Mouse (Mus musculus) CH12.LX (cell line): ENCODE results near the gene Slc25a34. TPM values are rescaled to one million over a fixed set of nuclear protein-coding genes. Genes with fewer than 3 reads are reported as not detected.

ENCODE experiments used
- DNase-seq: peaks from one replicate; pipeline ENCODE4 v3.0.0-alpha.2; 2013; ENCODE audit errors: extremely low read depth
- H3K27ac ChIP-seq: 2 replicates; pipeline ENCODE4 v1.5.1; 2012; ENCODE audit warnings: low read depth, mild to moderate bottlenecking, control low read depth, moderate library complexity; ENCODE audit not compliant: insufficient read depth
- H3K27me3 ChIP-seq: replicated peaks from 2 replicates; pipeline ENCODE3; 2012; ENCODE audit warnings: inconsistent platforms
- H3K36me3 ChIP-seq, 2 experiments: replicated peaks in 1 of 2; 2 replicates each; pipeline versions ENCODE3 to v1.6.1; 2012; ENCODE audit warnings: inconsistent platforms in 1 of 2, low read length in 1 of 2, mild to moderate bottlenecking in 1 of 2, mixed read lengths in 1 of 2, moderate library complexity in 1 of 2; ENCODE audit not compliant: control insufficient read depth in 1 of 2, insufficient read depth in 1 of 2
- H3K4me1 ChIP-seq, 2 experiments: 2 replicates each; pipeline ENCODE4 v1.6.1; 2012; ENCODE audit warnings: inconsistent platforms in 1 of 2, moderate library complexity in 1 of 2; ENCODE audit not compliant: insufficient read depth in 2 of 2, control insufficient read depth in 1 of 2
- H3K4me2 ChIP-seq: 2 replicates; pipeline ENCODE4 v1.6.1; 2012; ENCODE audit warnings: low read depth, mild to moderate bottlenecking, control low read depth; ENCODE audit not compliant: poor library complexity, insufficient read depth, severe bottlenecking
- H3K4me3 ChIP-seq, 3 experiments: fragments of 150-350 bp in 1 of 3; sonication (generic) in 1 of 3; replicated peaks in 1 of 3; 2 replicates each; pipeline versions ENCODE3 to v1.5.1; 2011 to 2012; ENCODE audit warnings: low read depth in 2 of 3, low read length in 2 of 3, mild to moderate bottlenecking in 2 of 3, moderate library complexity in 2 of 3, control low read depth in 1 of 3, improper control_type of control experiment in 1 of 3, inconsistent platforms in 1 of 3, mixed read lengths in 1 of 3; ENCODE audit not compliant: poor library complexity in 1 of 3
- H3K79me2 ChIP-seq: replicated peaks from 2 replicates; pipeline ENCODE4 v1.6.1; 2012; ENCODE audit warnings: mild to moderate bottlenecking, moderate library complexity; ENCODE audit not compliant: control insufficient read depth, poor library complexity, insufficient read depth, severe bottlenecking; ENCODE audit errors: extremely low read depth
- H3K9ac ChIP-seq: 2 replicates; pipeline ENCODE4 v1.6.1; 2012; ENCODE audit warnings: low read depth, mild to moderate bottlenecking, control low read depth, moderate library complexity; ENCODE audit not compliant: insufficient read depth
- H3K9me3 ChIP-seq: replicated peaks from 2 replicates; pipeline ENCODE3; 2012; ENCODE audit warnings: low read length, inconsistent platforms, mixed read lengths
- BHLHE40 ChIP-seq: IDR thresholded peaks from 2 replicates; pipeline ENCODE4 v1.6.1; 2011; ENCODE audit warnings: mild to moderate bottlenecking, low read depth, low read length, improper control_type of control experiment
- CHD2 ChIP-seq: IDR thresholded peaks from 2 replicates; pipeline ENCODE4 v1.6.1; 2011; ENCODE audit warnings: low read length, improper control_type of control experiment
- CTCF ChIP-seq, 2 experiments: IDR thresholded peaks in 1 of 2; conservative IDR thresholded peaks in 1 of 2; 2 replicates each; pipeline ENCODE4 v1.5.1; 2011 to 2012; ENCODE audit warnings: low read depth in 2 of 2, low read length in 2 of 2, improper control_type of control experiment in 1 of 2, inconsistent platforms in 1 of 2, mild to moderate bottlenecking in 1 of 2, moderate library complexity in 1 of 2
- E2F4 ChIP-seq: IDR thresholded peaks from 2 replicates; pipeline ENCODE4 v1.6.1; 2011; ENCODE audit warnings: low read depth, low read length, improper control_type of control experiment; ENCODE audit not compliant: insufficient replicate concordance
- EP300 ChIP-seq: IDR thresholded peaks from 2 replicates; pipeline ENCODE4 v1.6.1; 2011; ENCODE audit warnings: low read length, improper control_type of control experiment
- IRF4 ChIP-seq: IDR thresholded peaks from 2 replicates; pipeline ENCODE4 v1.6.1; 2014; ENCODE audit warnings: low read depth, mild to moderate bottlenecking, inconsistent platforms, low read length, improper control_type of control experiment
- JUND ChIP-seq: conservative IDR thresholded peaks from 2 replicates; pipeline ENCODE4 v1.6.1; 2011; ENCODE audit warnings: low read depth, low read length, improper control_type of control experiment
- MAFK ChIP-seq: IDR thresholded peaks from 2 replicates; pipeline ENCODE4 v1.6.1; 2011; ENCODE audit warnings: low read length, improper control_type of control experiment; ENCODE audit not compliant: insufficient replicate concordance
- MAZ ChIP-seq: IDR thresholded peaks from 2 replicates; pipeline ENCODE4 v1.6.1; 2012; ENCODE audit warnings: low read depth, mild to moderate bottlenecking, inconsistent platforms, low read length, improper control_type of control experiment, moderate library complexity
- MEF2A ChIP-seq: IDR thresholded peaks from 2 replicates; pipeline ENCODE4 v1.6.1; 2014; ENCODE audit warnings: low read depth, mild to moderate bottlenecking, inconsistent platforms, low read length, improper control_type of control experiment, borderline replicate concordance
- MXI1 ChIP-seq: IDR thresholded peaks from 2 replicates; pipeline ENCODE4 v1.6.1; 2011; ENCODE audit warnings: mild to moderate bottlenecking, low read depth, low read length, improper control_type of control experiment
- MYC ChIP-seq: IDR thresholded peaks from 2 replicates; pipeline ENCODE4 v1.6.1; 2011; ENCODE audit warnings: low read depth, mild to moderate bottlenecking, improper control_type of control experiment, low read length
- PAX5 ChIP-seq: IDR thresholded peaks from 2 replicates; pipeline ENCODE4 v1.6.1; 2012; ENCODE audit warnings: low read length, inconsistent platforms, mixed read lengths
- POLR2AphosphoS2 ChIP-seq: IDR thresholded peaks from 2 replicates; pipeline ENCODE4 v1.6.1; 2011; ENCODE audit warnings: low read depth, low read length, improper control_type of control experiment
- RAD21 ChIP-seq: IDR thresholded peaks from 2 replicates; pipeline ENCODE4 v1.6.1; 2011; ENCODE audit warnings: low read depth, mild to moderate bottlenecking, low read length, improper control_type of control experiment, moderate library complexity
- RCOR1 ChIP-seq: conservative IDR thresholded peaks from 2 replicates; pipeline ENCODE4 v1.6.1; 2012; ENCODE audit warnings: low read depth, mild to moderate bottlenecking, inconsistent platforms, low read length, improper control_type of control experiment
- SMC3 ChIP-seq: IDR thresholded peaks from 2 replicates; pipeline ENCODE4 v1.6.1; 2011; ENCODE audit warnings: low read depth, low read length, improper control_type of control experiment
- TBP ChIP-seq: conservative IDR thresholded peaks from 2 replicates; pipeline ENCODE4 v1.6.1; 2011; ENCODE audit warnings: low read depth, low read length, improper control_type of control experiment
- UBTF ChIP-seq: IDR thresholded peaks from 2 replicates; pipeline ENCODE4 v1.6.1; 2012; ENCODE audit warnings: low read depth, mild to moderate bottlenecking, inconsistent platforms, low read length, improper control_type of control experiment, moderate library complexity
- USF1 ChIP-seq: IDR thresholded peaks from 2 replicates; pipeline ENCODE4 v1.6.1; 2014; ENCODE audit warnings: low read depth, mild to moderate bottlenecking, inconsistent platforms, low read length, improper control_type of control experiment
- ZC3H11A ChIP-seq: IDR thresholded peaks from 2 replicates; pipeline ENCODE4 v1.6.1; 2012; ENCODE audit warnings: low read depth, mild to moderate bottlenecking, inconsistent platforms, low read length, improper control_type of control experiment
- ZKSCAN1 ChIP-seq: IDR thresholded peaks from 2 replicates; pipeline ENCODE4 v1.6.1; 2012; ENCODE audit warnings: low read depth, inconsistent platforms, low read length, improper control_type of control experiment, borderline replicate concordance
- ZMIZ1 ChIP-seq: IDR thresholded peaks from 2 replicates; pipeline ENCODE4 v1.6.1; 2012; ENCODE audit warnings: low read depth, mild to moderate bottlenecking, inconsistent platforms, low read length, improper control_type of control experiment
- dilution Hi-C: fragments of 300-500 bp; cut with MboI; formaldehyde crosslinking; loops from 2 replicates; pipeline ENCODE4 v1.14.3; 2020; ENCODE audit warnings: low sequenced_read_pairs; ENCODE audit not compliant: extremely low pct_unique_long_range_greater_than_20kb, extremely low pct_ligation_motif_present
- in situ Hi-C: fragments of 300-500 bp; cut with MboI; formaldehyde crosslinking; loops from 3 replicates; pipeline ENCODE4 v1.14.3; 2019; ENCODE audit warnings: low sequenced_read_pairs, low pct_ligation_motif_present, low pct_unique_long_range_greater_than_20kb, mixed read lengths
- polyA plus RNA-seq: library from polyadenylated mRNA; unstranded; fragments of >175 nt; gene quantifications from 2 replicates; pipeline ENCODE4 v1.2.1, GENCODE M21; 2012; ENCODE audit warnings: low read depth; ENCODE audit not compliant: insufficient read length
- total RNA-seq, 2 experiments: library from RNA; depleted of rRNA; stranded (reverse); fragments of 300-350 nt in 1 of 2; fragments of >200 nt in 1 of 2; gene quantifications; 2 replicates each; pipeline ENCODE4 v1.2.3; 2012 to 2014

Slc25a34 gene
- total and polyA plus RNA-seq, 3 experiments = 0.23 to 1.7 (median 0.64) TPM

GRCm38 (mm10) chr4:141651944-141652343 is 28.3 kb upstream of the Slc25a34 start:
- no peaks in the 10 kb centered on the region for H3K9me3 ChIP-seq
- DNase-seq = no peak
- no peak overlapping the region for H3K9ac ChIP-seq
- no peak overlapping the region for H3K4me3 ChIP-seq
- H3K4me1 ChIP-seq = peaks cover 4 to 48% of the 10 kb centered on the region in 2 experiments; a peak in 3 of 4 replicates
- no peak overlapping the region for H3K4me2 ChIP-seq
- no peak overlapping the region for H3K27ac ChIP-seq
- TF ChIP-seq MAFK = no peak
- TF ChIP-seq RAD21 = no peak
- no peak for TF ChIP-seq MEF2A
- no peak for TF ChIP-seq TBP
- TF ChIP-seq IRF4 = no peak
- TF ChIP-seq POLR2AphosphoS2 = no peak
- TF ChIP-seq ZC3H11A = no peak
- TF ChIP-seq ZKSCAN1 = no peak
- no peak for TF ChIP-seq RCOR1
- TF ChIP-seq PAX5 = no peak
- no peak for TF ChIP-seq MYC
- H3K79me2 ChIP-seq = peaks cover 6% of the 10 kb centered on the region; the same call in 1 of the 2 replicates
- in situ Hi-C loops (no loop called here), dilution Hi-C loops (no loop called here)
- peaks cover 19 to 69% of the 10 kb centered on the region in 2 experiments for H3K36me3 ChIP-seq
- H3K27me3 ChIP-seq = no peaks in the 10 kb centered on the region

- no peaks in the 10 kb centered on the region for H3K9me3 ChIP-seq
- H3K9ac ChIP-seq = no peak overlapping the region
- H3K36me3 ChIP-seq = peaks cover 19 to 72% of the 10 kb centered on the region in 2 experiments
- dilution Hi-C loops (no loop called here), in situ Hi-C loops (no loop called here)
- peaks cover 6% of the 10 kb centered on the region; the same call in 1 of the 2 replicates for H3K79me2 ChIP-seq
- no peak overlapping the region for H3K27ac ChIP-seq
- no peaks in the 10 kb centered on the region for H3K27me3 ChIP-seq
- H3K4me1 ChIP-seq = peaks cover 2 to 43% of the 10 kb centered on the region in 2 experiments; a peak in 3 of 4 replicates
- DNase-seq = no peak
- no peak overlapping the region for H3K4me3 ChIP-seq
- no peak overlapping the region for H3K4me2 ChIP-seq
- TF ChIP-seq CHD2 (no peak), JUND (no peak), UBTF (no peak), SMC3 (no peak), POLR2AphosphoS2 (no peak), ZMIZ1 (no peak), MAFK (no peak), MXI1 (no peak), CTCF (conservative IDR thresholded peaks at IDR 0.05 in 1 of 2, IDR thresholded peaks at IDR 0.05 in 1 of 2; ENCODE audit: low read depth in 2 of 2, low read length in 2 of 2) (no peak), BHLHE40 (no peak), ZC3H11A (no peak), RAD21 (no peak), MAZ (no peak), USF1 (no peak), TBP (no peak), EP300 (no peak), E2F4 (no peak)
Measured at GRCm38 (mm10) chr4:141651286-141651685, 27.7 kb upstream of the Slc25a34 start.
